Mouse (Mus musculus) right cerebral cortex, postnatal 4 days (tissue): ENCODE measurements around the gene Baiap2.

Source experiments
- DNase-seq: peaks from one replicate; pipeline ENCODE4 v3.0.0-alpha.2; 2022

Baiap2 gene

GRCm38 (mm10) chr11:120047531-120048251 is 105.1 kb downstream of the Baiap2 start:
- DNase-seq, result peak; percentile 33

- DNase-seq, result peak; percentile 78
Measured at GRCm38 (mm10) chr11:120048252-120048556, 105.6 kb downstream of the Baiap2 start.

GRCm38 (mm10) chr11:120049067-120049466 is 106.5 kb downstream of the Baiap2 start:
- no peak for DNase-seq

GRCm38 (mm10) chr11:120051124-120051811 is 108.7 kb downstream of the Baiap2 start:
- no peak for DNase-seq

GRCm38 (mm10) chr11:120052274-120052673 is 109.7 kb downstream of the Baiap2 start:
- DNase-seq, result no peak

GRCm38 (mm10) chr11:120053846-120054245 is 111.3 kb downstream of the Baiap2 start:
- no peak for DNase-seq

GRCm38 (mm10) chr11:120055953-120056732 is 113.6 kb downstream of the Baiap2 start:
- no peak for DNase-seq
